Mouse (Mus musculus) cerebellum, adult 18-20 months (tissue): ENCODE data around the gene AI854703.

Experiments
- DNase-seq, 2 experiments: peaks; one replicate each; pipeline ENCODE4 v3.0.0; 2021

AI854703 gene

DNA sequence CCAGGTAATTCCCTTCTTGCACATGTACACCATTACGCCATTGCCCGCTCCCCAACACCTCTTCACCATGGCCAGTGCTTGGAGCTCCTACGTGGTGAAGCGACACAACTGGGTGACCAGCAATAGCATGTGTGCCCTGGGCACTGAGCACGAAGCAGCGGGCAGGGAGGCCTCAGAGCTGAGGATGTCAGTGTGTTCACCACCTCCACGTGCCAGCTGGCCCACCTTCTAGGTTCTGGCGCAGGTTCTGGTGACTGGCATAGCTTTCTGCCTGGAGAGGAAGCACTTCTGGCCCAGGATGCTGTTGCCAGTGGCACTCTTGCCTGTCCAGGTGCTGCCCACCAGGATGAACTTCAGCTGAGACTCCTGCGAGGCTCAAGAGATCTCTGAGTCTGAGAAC lies 38.9 kb downstream of the AI854703 start:
- DNase-seq = no peak

DNA sequence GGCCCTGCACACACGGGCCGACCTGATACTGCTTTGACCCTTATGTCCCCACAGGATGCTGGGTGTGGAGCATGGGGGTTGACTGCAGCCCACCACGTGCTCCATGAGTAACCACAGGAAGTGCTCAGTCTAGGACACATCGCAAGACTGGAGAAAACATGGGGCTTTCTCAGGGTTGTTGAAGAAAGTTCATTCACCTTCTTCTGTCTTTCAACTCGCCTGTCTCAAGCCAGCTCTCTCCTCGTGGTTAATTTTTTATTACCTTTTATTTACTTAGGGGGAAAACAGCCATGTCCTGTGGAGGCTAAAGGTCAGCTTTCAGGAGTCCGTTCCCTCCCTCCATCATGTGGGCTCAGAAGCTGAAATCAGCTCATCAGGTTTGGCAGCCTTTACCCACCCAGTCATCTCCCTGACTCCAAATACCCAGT lies 39.6 kb downstream of the AI854703 start:
- DNase-seq = no peak

DNA sequence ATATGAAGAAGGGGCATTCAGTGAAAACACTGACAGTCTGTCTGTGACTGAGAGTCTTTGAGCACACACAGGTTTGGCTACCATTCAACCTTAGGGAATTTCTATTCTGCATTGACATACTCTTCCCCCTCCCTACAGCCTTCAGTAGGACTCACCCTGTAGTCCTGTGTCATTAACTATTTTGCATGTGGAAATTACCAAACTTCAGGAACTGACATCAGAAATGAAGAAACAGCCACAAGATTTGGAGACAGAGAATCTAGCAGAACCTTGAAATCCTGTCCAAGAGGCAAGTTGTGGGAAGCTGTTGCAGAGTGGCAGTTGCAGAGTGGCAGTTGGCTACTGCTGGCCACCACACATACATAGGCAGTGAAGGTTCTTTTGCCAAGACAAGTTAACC lies 41.5 kb downstream of the AI854703 start:
- DNase-seq = no peak

DNA sequence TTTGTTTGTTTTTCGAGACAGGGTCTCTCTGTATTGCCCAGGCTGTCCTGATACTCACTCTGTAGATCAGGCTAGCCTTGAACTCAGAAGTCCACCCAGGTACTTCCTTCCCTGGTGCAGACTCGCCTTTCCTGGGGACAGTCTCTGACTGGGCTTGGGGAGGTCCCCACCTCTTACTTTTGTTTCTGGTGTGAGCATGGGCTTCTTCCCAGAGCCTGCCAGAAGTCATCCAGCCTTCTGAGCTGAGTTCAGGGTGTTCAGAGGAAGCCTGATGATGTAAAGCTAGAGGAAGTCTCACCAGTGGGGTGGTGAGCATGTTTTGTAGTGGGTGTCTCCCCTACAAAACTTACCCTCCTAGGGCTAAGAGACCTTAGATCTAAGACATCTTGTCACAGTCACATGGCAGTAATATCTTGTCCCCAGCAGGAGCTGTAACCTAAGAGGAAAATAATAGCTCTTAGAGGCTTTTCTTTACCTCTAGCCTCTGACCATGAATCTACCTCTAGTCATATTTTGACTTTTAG lies 42.9 kb downstream of the AI854703 start:
- DNase-seq = no peak

DNA sequence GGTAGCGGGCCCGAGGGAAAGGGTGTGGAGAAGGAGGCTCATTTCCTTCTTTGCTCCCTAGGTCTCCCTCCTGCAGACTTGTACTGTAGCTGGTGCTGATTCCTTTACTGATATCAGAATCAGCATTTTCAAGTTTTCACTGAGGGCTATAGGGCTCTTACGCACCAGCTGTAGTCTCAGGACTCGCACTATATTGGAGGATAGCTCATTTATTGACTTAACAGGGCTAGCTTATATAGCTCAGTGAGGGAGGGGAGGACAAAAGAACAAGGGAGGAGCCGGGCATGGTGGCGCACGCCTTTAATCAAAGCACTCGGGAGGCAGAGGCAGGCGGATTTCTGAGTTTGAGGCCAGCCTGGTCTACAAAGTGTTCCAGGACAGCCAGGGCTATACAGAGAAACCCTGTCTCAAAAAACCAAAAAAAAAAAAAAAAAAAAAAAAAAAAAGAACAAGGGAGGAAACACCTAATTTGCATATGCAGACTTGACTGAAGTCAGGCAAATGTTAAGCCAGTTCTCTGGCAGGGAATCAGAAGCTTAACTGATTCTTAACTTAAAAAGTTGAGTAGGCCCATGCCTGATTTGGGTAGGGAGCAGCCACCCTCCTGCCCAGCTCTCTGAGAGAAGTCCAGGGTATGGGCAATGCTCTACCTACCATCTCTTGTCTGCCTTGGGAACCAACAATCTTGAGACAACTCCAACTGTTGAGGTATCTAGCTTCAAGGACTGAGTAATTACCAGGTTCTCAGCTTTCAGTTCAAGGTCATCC lies 47.9 kb downstream of the AI854703 start:
- no peak for DNase-seq

DNA sequence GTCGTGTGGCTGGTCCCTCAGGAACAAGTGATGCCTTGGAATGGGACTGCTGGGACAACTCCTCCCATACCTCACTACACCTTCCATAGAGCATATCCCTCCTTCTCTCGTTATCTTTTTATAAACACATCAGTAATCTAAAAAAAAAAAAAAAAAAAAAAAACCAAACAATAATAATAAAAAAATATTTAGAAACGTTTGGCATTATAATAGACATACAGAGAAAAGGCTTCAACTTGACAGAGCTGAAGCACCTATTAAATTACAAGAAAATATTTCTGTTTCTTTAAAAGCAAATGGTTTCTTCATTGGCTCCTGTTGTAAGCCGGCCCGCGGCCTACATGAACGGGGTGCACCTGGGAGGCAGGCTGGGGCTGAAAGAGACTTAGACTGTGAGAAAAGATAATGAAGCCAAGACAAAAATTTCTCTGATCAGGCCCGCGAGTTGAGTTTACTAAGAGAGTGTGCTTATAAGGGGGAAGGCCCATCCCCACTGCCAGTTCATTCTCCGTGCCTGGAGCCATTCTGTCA lies 48.9 kb downstream of the AI854703 start:
- no peak for DNase-seq

DNA sequence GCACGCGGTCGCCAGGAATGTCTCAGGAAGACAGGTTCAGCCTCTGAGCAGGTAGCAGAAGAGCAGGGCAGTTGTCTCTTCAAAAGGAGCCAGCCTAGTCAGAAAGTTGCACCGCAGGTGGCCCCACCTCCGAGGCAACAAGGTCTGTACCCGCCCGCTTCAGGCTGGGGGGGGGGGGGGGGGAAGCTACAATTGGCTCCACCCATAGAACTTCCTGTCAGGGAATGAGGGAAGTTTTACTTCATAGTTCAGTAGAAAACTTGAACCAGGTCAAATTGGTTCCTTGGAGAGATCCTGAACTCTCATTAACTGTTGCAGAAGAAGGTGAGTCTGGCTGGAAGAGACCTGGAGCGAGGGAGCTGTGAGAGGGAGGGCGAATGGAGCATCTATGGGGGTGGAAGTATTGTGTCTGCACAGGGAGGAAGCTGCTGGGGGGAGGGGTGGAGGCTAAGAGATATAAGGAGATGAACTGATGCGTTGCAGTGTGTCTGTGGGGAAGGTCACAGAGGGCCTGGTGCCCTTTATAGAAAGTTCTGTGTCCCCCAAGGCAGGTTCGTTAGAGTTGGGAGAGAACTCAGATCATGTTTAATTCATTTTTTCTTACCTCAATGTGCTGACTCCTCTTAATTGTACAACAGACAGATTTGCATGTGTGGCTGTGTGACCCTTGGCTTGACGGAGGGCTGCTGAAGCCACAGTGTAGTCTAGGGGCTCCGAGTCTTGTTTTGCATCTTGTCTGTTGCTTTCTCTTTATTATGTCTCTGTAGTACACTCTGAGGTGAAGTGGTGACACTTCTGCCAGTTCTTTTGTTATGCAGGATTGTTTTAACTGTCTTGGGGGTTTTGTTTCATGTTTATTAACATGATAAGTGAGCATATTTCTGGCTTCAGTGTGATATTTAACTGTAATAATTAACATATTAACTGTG lies 49.6 kb downstream of the AI854703 start, which contains the start of gene Gimap9:
Gimap9 (plus strand) TSS at position 199 of the 929 bp plus-strand sequence.
- DNase-seq = no peak

DNA sequence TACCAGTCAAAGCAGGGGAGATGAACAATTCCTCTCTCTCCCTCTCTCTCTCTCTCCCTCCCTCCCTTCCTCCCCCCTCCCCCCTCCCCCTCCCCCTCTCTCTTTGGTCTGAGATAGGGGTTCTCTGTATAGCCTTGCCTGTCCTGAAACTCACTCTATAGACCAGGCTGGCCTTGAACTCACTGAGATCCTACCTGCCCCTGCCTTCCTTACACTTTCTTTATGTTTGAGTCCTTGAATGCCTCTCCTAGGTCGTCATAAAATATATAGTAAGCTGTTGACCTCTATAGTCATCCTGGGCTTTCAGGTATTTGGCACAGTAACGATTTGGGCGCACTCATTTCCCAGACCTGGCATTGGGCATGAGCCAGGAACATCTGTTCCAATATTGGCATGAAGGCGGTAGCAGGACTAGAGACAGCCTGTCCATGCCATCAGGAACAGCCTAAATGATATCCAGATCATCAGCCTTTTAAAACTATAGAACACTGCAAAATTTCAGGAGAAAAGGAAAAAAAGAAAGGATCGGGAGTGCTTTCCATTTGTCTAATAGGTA lies 50.4 kb downstream of the AI854703 start:
- no peak for DNase-seq

DNA sequence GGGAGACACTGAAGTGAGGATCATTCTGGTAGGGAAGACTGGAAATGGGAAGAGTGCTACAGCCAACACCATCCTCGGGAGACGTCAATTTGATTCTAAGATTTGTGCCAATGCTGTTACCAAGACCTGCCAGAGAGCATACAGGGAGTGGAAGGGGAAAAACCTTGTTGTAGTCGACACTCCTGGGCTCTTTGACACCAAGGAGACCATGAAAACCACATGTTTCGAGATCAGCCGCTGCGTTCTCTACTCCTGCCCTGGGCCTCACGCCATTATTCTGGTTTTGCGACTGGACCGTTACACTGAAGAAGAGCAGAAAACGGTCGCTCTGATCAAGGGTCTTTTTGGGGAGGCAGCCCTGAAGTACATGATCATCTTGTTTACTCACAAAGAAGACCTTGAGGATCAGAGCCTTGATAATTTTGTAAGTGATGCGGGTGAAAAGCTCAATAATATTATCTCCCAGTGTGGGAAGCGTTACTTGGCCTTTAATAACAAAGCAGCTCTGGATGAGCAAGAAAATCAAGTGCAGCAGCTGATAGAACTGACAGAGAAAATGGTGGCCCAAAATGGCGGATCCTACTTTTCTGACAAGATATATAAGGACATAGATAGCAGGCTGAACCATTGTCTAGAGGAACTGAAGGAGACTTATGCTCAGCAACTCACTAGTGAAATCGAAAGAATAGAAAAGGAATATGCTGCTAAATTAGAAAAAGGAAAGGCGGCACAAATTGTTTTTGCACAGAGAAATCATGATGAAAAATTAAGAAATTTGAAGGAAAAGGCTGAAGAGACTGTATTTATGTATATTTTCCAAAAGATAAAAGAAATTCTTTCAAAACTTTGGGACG lies 51.2 kb downstream of the AI854703 start:
- no peak for DNase-seq

DNA sequence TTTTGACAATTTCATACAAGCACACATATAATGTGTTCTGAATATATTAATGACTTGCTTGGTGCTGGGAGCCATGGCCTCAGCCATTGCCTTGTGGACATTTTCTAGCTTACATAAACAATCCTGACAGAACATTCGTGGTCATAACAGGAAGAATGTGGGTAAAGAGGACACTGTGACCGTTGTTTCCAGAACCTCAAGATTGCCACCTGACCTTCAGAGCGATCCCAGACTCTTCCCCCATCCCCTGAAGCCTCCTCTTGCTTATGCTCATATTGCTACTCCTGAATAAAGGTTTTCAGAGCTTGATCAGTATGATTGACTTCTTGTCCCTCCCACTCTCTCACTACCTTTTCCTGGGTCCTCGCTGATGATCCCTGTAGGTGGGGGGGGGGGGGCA lies 51.8 kb downstream of the AI854703 start:
- no peak for DNase-seq

DNA sequence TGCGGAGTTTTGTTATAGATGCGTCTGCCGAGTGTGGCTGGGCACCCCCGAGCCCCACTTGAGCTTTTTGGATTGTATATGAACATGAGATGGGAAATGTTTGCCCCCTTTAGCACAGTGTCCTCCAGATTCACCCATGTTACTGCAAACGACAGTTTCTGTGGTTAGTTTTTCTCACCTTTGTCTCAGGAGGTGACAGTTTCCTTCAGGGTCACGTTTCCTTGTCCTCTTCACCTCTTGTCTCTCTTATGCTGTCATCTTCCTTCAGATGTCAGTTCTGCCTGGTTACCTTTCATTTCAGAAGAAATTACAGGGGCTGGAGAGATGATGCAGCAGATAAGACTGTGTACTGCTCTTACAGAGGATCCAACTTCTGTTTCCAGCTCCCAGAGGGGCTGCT lies 53.1 kb downstream of the AI854703 start:
- DNase-seq = no peak

DNA sequence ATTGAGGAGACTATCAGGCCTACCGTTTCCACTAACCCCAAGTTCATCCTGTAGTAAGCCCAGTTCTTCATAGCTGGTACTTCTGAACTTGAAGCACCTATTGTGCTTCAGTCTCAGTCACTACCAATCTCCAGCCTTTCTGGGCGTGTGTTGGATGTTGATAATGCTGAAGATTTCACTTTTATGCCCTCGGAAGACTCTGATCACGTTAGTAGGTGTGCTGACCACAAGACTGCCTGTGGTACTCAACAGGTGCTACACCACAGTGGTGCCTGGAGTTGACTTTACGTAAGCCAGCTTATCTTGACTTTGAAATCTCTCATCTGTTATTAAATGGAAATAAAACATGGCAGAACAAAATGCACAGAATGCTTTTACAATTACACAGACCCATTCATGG lies 53.9 kb downstream of the AI854703 start:
- no peak for DNase-seq

DNA sequence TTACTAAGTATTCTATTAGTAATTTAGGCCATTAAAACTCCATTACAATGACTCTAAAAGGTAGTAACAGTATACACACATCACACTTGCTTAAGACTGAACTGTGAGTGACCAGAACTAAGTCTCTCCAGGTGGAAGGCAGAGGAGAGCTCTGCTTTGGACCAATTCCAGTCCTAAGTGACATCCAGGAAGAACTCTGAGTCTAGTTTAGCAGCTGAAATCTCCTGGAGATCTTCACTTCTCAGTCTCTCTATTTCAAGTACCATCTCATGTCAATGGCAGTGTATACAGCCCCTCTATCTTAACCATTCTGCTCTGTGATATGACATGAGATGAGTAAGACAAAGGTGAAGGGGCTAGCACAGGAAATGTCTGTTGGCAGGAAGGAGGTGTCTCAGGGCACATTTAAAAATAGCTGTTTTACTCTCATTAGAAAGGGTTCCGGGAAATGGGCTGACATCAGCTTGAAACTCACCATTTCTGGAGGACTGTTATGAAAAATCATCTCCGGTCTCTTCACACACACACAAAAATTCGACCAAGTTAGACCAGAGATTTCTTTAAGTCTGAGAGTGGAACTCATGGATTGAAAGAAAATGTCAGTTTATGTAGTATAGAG lies 55.0 kb downstream of the AI854703 start:
- DNase-seq = no peak

DNA sequence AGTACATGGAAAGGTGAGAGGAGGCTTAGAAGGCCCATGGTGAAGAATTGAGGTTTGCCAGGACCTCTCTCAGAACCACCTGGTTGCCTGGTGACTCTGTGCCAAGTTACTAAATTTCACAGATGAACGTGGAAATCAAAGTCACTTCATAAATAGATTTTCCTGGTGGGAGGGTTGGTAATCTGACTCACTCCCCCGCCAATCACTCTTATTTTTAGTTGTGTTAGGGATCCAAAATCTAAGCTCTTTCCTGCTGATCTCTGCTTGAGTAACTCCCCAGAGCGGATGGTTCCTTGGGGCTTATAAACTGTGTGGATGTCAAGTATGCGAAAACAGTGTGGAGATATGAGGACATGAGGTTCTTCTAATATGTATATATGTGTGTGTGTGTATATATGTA lies 55.7 kb downstream of the AI854703 start:
- no peak for DNase-seq
